In the genomic region with DNA sequence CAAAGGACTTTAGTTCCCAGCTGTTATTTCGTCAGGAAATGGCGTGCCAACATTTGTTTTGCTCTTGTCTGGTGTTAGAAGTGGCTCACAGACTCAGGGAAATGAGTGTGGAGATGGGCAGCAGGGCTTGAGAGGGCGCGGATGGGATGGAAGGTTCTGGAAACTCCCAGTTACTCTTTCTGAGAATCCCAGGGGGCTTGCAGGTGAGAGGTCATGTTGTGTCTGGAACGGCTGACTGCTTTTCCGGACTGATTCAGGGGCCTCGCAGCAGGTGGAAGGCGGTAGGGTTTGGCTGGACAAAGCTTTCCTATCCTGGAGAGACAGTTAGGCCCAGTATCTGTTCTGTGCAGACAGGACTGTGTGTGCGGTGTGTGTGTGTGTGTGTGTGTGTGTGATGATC, we compare ENCODE assay signal across 33 mouse cellular contexts. TPM values are rescaled to one million over a fixed set of nuclear protein-coding genes. Genes with fewer than 3 reads are reported as not detected.
DNase-seq lines count a peak whose midpoint lies in the region; ATAC-seq lines count a peak whose summit lies in the region.
"Had no signal": no experiment of that assay in that cellular context is flagged by ENCODE, and none has a peak within 500 bp of the region (broad histone marks: within the 10 kb centered on the region; RNA-seq: fewer than 3 reads in every experiment).

No protein-coding gene starts in this region.

- 67% methylated on average over 9 of the region's 9 CpGs for WGBS in heart, embryonic 10.5 days
- 38% methylated on average over 9 of the region's 9 CpGs for WGBS in kidney, embryonic 15.5 days
- 82% methylated on average over 9 of the region's 9 CpGs for WGBS in midbrain, embryonic 12.5 days
- 86% methylated on average over 9 of the region's 9 CpGs for WGBS in midbrain, embryonic 13.5 days

- no peaks in the 10 kb centered on the region for H3K36me3 ChIP-seq in heart, embryonic 10.5 days
- no peaks in the 10 kb centered on the region for H3K36me3 ChIP-seq in kidney, embryonic 15.5 days
- H3K36me3 ChIP-seq in midbrain, embryonic 12.5 days = no peaks in the 10 kb centered on the region
- no peaks in the 10 kb centered on the region for H3K36me3 ChIP-seq in midbrain, embryonic 13.5 days
- H3K36me3 ChIP-seq: embryonic facial prominence, embryonic 12.5 days; hindbrain, embryonic 12.5 days; limb, embryonic 13.5 days; liver, embryonic 12.5 days; midbrain, embryonic 15.5 days; neural tube, embryonic 13.5 days had no signal

- no peak for ATAC-seq in kidney, embryonic 15.5 days (replicated peaks; ENCODE audit: low FRiP score)
- ATAC-seq in midbrain, embryonic 12.5 days (ENCODE audit: low FRiP score, low read depth) = no peak
- no peak for ATAC-seq in midbrain, embryonic 13.5 days
- ATAC-seq: forebrain, postnatal 0 days; inflammation-experienced regulatory T-cells, adult 6 months; liver, embryonic 12.5 days; midbrain, embryonic 15.5 days had no signal

- no peak overlapping the region for H3K27ac ChIP-seq in heart, embryonic 10.5 days
- no peak overlapping the region for H3K27ac ChIP-seq in kidney, embryonic 15.5 days
- no peak overlapping the region for H3K27ac ChIP-seq in midbrain, embryonic 12.5 days (replicated peaks)
- H3K27ac ChIP-seq in midbrain, embryonic 13.5 days = no peak overlapping the region
- H3K27ac ChIP-seq: embryonic facial prominence, embryonic 12.5 days; hindbrain, embryonic 12.5 days; kidney, postnatal 0 days; limb, embryonic 13.5 days; liver, embryonic 12.5 days; midbrain, embryonic 15.5 days; neural tube, embryonic 13.5 days had no signal

- H3K9ac ChIP-seq in kidney, embryonic 15.5 days = no peak overlapping the region
- H3K9ac ChIP-seq in midbrain, embryonic 12.5 days (replicated peaks) = 0 out of 2 replicates have a peak overlapping the region, but pooled peaks have one; percentile 24
- H3K9ac ChIP-seq in midbrain, embryonic 13.5 days (replicated peaks) = no peak overlapping the region
- H3K9ac ChIP-seq: embryonic facial prominence, embryonic 12.5 days; forebrain, postnatal 0 days; hindbrain, embryonic 12.5 days; limb, embryonic 13.5 days; liver, embryonic 12.5 days; midbrain, embryonic 15.5 days; neural tube, embryonic 13.5 days had no signal

- peak; percentile 68 to 69 for DNase-seq in heart, adult 18-20 months
- no peak for DNase-seq in heart, embryonic 10.5 days (ENCODE audit: low spot score)
- DNase-seq in kidney, postnatal 14 days = peak; percentile 51
- peak; percentile 53 for DNase-seq in heart, postnatal 4 days
- DNase-seq in spleen, postnatal 14 days (ENCODE audit: low spot score in 2 of 2) = no peak
- DNase-seq: cerebellum, adult 11-12 months; forebrain, postnatal 0 days; gastrocnemius, postnatal 25 days; lung, adult 18-20 months; lung, postnatal 14 days; retina, postnatal 1 day; thymus, adult 18-20 months; thymus, postnatal 4 days had no signal

- no peak overlapping the region for H3K4me3 ChIP-seq in heart, embryonic 10.5 days
- H3K4me3 ChIP-seq in kidney, embryonic 15.5 days (replicated peaks) = no peak overlapping the region
- H3K4me3 ChIP-seq in midbrain, embryonic 12.5 days = no peak overlapping the region
- H3K4me3 ChIP-seq in midbrain, embryonic 13.5 days (replicated peaks) = no peak overlapping the region
- H3K4me3 ChIP-seq: embryonic facial prominence, embryonic 12.5 days; hindbrain, embryonic 12.5 days; limb, embryonic 13.5 days; liver, embryonic 12.5 days; midbrain, embryonic 15.5 days; myocyte; neural tube, embryonic 13.5 days had no signal

- no peaks in the 10 kb centered on the region for H3K9me3 ChIP-seq in heart, embryonic 10.5 days
- no peaks in the 10 kb centered on the region for H3K9me3 ChIP-seq in kidney, embryonic 15.5 days (replicated peaks)
- no peaks in the 10 kb centered on the region for H3K9me3 ChIP-seq in midbrain, embryonic 12.5 days
- H3K9me3 ChIP-seq in midbrain, embryonic 13.5 days = no peaks in the 10 kb centered on the region
- H3K9me3 ChIP-seq: embryonic facial prominence, embryonic 12.5 days; hindbrain, embryonic 12.5 days; limb, embryonic 13.5 days; midbrain, embryonic 15.5 days; neural tube, embryonic 13.5 days had no signal

- H3K4me2 ChIP-seq in kidney, embryonic 15.5 days = no peak overlapping the region
- H3K4me2 ChIP-seq in midbrain, embryonic 12.5 days (replicated peaks) = no peak overlapping the region
- no peak overlapping the region for H3K4me2 ChIP-seq in midbrain, embryonic 13.5 days (replicated peaks)
- H3K4me2 ChIP-seq: embryonic facial prominence, embryonic 12.5 days; hindbrain, embryonic 12.5 days; limb, embryonic 13.5 days; liver, embryonic 12.5 days; midbrain, embryonic 15.5 days; neural tube, embryonic 13.5 days had no signal

- no peaks in the 10 kb centered on the region for H3K27me3 ChIP-seq in heart, embryonic 10.5 days (ENCODE audit: insufficient read depth, poor library complexity, severe bottlenecking)
- no peaks in the 10 kb centered on the region for H3K27me3 ChIP-seq in kidney, embryonic 15.5 days
- H3K27me3 ChIP-seq in midbrain, embryonic 12.5 days = no peaks in the 10 kb centered on the region
- H3K27me3 ChIP-seq in midbrain, embryonic 13.5 days = no peaks in the 10 kb centered on the region
- H3K27me3 ChIP-seq: embryonic facial prominence, embryonic 12.5 days; hindbrain, embryonic 12.5 days; limb, embryonic 13.5 days; liver, embryonic 12.5 days; midbrain, embryonic 15.5 days; neural tube, embryonic 13.5 days had no signal

- 0 out of 2 replicates have a peak, but pooled peaks cover 3% of the 10 kb centered on the region for H3K4me1 ChIP-seq in heart, embryonic 10.5 days
- H3K4me1 ChIP-seq in kidney, embryonic 15.5 days = peaks cover 8% of the 10 kb centered on the region
- H3K4me1 ChIP-seq in midbrain, embryonic 12.5 days = no peaks in the 10 kb centered on the region
- H3K4me1 ChIP-seq in midbrain, embryonic 13.5 days (replicated peaks) = no peaks in the 10 kb centered on the region
- H3K4me1 ChIP-seq: hindbrain, embryonic 12.5 days; limb, embryonic 13.5 days; midbrain, embryonic 15.5 days; neural tube, embryonic 13.5 days had no signal

RNA-seq across cellular contexts. Expression of gene Serpine1, which starts 21.7 kb away (rescaled TPM):
- total RNA-seq in heart, adult 18-20 months (2021) = 10 to 100 TPM; 18.4 to 33.2 TPM
- 0.07 and 0.51 TPM in 2 replicates for polyA plus RNA-seq in heart, embryonic 10.5 days (2016; fragmentation: Nextera tagmentation; extraction: Ambion mirVana)
- 0.45 and 0.48 TPM in 2 replicates for polyA plus RNA-seq in kidney, embryonic 15.5 days (2015; fragmentation: Nextera tagmentation; extraction: Ambion mirVana)
- 0.23 TPM in 1 of 2 replicates, not detected in the other for polyA plus RNA-seq in midbrain, embryonic 12.5 days (2016; fragmentation: Nextera tagmentation; extraction: Ambion mirVana)
- polyA plus RNA-seq in midbrain, embryonic 13.5 days (2015; fragmentation: Nextera tagmentation; extraction: Ambion mirVana) = 0.17 TPM in 1 of 2 replicates, not detected in the other
- total RNA-seq in heart, postnatal 4 days (2021) = 10 to 100 TPM; 13.4 to 14.0 TPM
- total RNA-seq: megakaryocyte, adult 5-6 weeks had no signal
- polyA plus RNA-seq: forebrain, embryonic 11.5 days; inflammation-experienced regulatory T-cells, adult 6 months had no signal

RNA-seq across cellular contexts. Expression of gene Trim56, which starts 22.3 kb away (rescaled TPM):
- 10 to 100 TPM; 19.0 to 21.5 TPM for total RNA-seq in heart, adult 18-20 months (2021)
- polyA plus RNA-seq in heart, embryonic 10.5 days (2016; fragmentation: Nextera tagmentation; extraction: Ambion mirVana) = 6.4 and 7.4 TPM in 2 replicates
- 7.9 and 9.0 TPM in 2 replicates for polyA plus RNA-seq in kidney, embryonic 15.5 days (2015; fragmentation: Nextera tagmentation; extraction: Ambion mirVana)
- 5.3 and 5.5 TPM in 2 replicates for polyA plus RNA-seq in midbrain, embryonic 12.5 days (2016; fragmentation: Nextera tagmentation; extraction: Ambion mirVana)
- polyA plus RNA-seq in midbrain, embryonic 13.5 days (2015; fragmentation: Nextera tagmentation; extraction: Ambion mirVana) = 2.6 and 4.2 TPM in 2 replicates
- 10 to 100 TPM; 15.7 to 15.9 TPM for total RNA-seq in heart, postnatal 4 days (2021)

RNA-seq across cellular contexts. Expression of gene Ap1s1, which starts 47.8 kb away (rescaled TPM):
- 10 to 100 TPM; 37.5 to 40.2 TPM for total RNA-seq in heart, adult 18-20 months (2021)
- polyA plus RNA-seq in heart, embryonic 10.5 days (2016; fragmentation: Nextera tagmentation; extraction: Ambion mirVana) = 177 and 178 TPM in 2 replicates
- polyA plus RNA-seq in kidney, embryonic 15.5 days (2015; fragmentation: Nextera tagmentation; extraction: Ambion mirVana) = 181 and 194 TPM in 2 replicates
- polyA plus RNA-seq in midbrain, embryonic 12.5 days (2016; fragmentation: Nextera tagmentation; extraction: Ambion mirVana) = 203 and 214 TPM in 2 replicates
- polyA plus RNA-seq in midbrain, embryonic 13.5 days (2015; fragmentation: Nextera tagmentation; extraction: Ambion mirVana) = 257 and 272 TPM in 2 replicates
- 10 to 100 TPM; 70.9 to 82.3 TPM for total RNA-seq in heart, postnatal 4 days (2021)

RNA-seq across cellular contexts. Expression of gene Muc3, which starts 55.4 kb away (rescaled TPM):
- not detected for total RNA-seq in heart, adult 18-20 months (2021)
- polyA plus RNA-seq in heart, embryonic 10.5 days (2016; fragmentation: Nextera tagmentation; extraction: Ambion mirVana) = not detected in 2 replicates
- polyA plus RNA-seq in kidney, embryonic 15.5 days (2015; fragmentation: Nextera tagmentation; extraction: Ambion mirVana) = 0.09 TPM in 1 of 2 replicates, not detected in the other
- not detected in 2 replicates for polyA plus RNA-seq in midbrain, embryonic 12.5 days (2016; fragmentation: Nextera tagmentation; extraction: Ambion mirVana)
- polyA plus RNA-seq in midbrain, embryonic 13.5 days (2015; fragmentation: Nextera tagmentation; extraction: Ambion mirVana) = not detected in 2 replicates
- total RNA-seq in heart, postnatal 4 days (2021) = not detected
- total RNA-seq: adrenal gland, adult 18-20 months; forebrain, postnatal 0 days; gastrocnemius, postnatal 25 days; left cerebral cortex, postnatal 14 days; megakaryocyte, adult 5-6 weeks had no signal
- polyA plus RNA-seq: cortical plate, adult 2 months; embryonic facial prominence, embryonic 12.5 days; forebrain, embryonic 11.5 days; forebrain, postnatal 0 days; heart, embryonic 14.5 days; hindbrain, embryonic 12.5 days; inflammation-experienced regulatory T-cells, adult 6 months; limb, embryonic 13.5 days; liver, embryonic 12.5 days; midbrain, embryonic 15.5 days; myocyte; neural tube, embryonic 13.5 days; spleen, adult 2 months; stomach, embryonic 14.5 days had no signal

Comparison
In these comparisons a context has a peak if more than half of its experiments do, and no peak if none do; other contexts are left out.
1. DNase-seq: peak in heart, adult 18-20 months (2 of 2), kidney, postnatal 14 days (single experiment) and heart, postnatal 4 days (single experiment); none in heart, embryonic 10.5 days (single experiment) and spleen, postnatal 14 days (0 of 2).